Mouse (Mus musculus) left cerebral cortex, postnatal 25 days (tissue): ENCODE measurements around the gene Nos1ap. TPM values are rescaled to one million over a fixed set of nuclear protein-coding genes. Genes with fewer than 3 reads are reported as not detected.
A peak's percentile ranks its signal among the peaks of the same experiment; 100 is the strongest.

Source experiments
- DNase-seq, 2 experiments: peaks; one replicate each; pipeline ENCODE4 v3.0.0; 2022; ENCODE audit warnings: low spot score in 2 of 2, mixed read lengths in 1 of 2
- intact Hi-C: fragments of 180-260 bp; cut with DNase I; formaldehyde crosslinking; loops from one replicate; pipeline ENCODE4 v1.15.1; 2025
- total RNA-seq, 2 experiments: library from RNA; stranded (reverse); gene quantifications; 2 replicates each; pipeline ENCODE4 v1.2.3; 2021

The Nos1ap gene
- total RNA-seq, 2 experiments from 2014 or later: 170 to 172 TPM

- DNase-seq: no peak
- intact Hi-C loops: no loop called here
These were observed 77.1 kb downstream of the Nos1ap start for GRCm38 (mm10) chr1:170512429-170513097.

GRCm38 (mm10) chr1:170510595-170511240, 78.9 kb downstream of the Nos1ap start:
- intact Hi-C loops: no loop called here
- no peak for DNase-seq

- intact Hi-C loops: loop anchor here (5.0 kb wide), 4 partner anchors 51 to 209 kb away; partner anchors contain the start of gene Nos1ap
- peak; percentile 36 to 91 for DNase-seq
These were observed 83.4 kb downstream of the Nos1ap start for GRCm38 (mm10) chr1:170506309-170506708.

- no peak for DNase-seq
- intact Hi-C loops: loop anchor here (5.0 kb wide), 4 partner anchors 52 to 208 kb away; partner anchors contain the start of gene Nos1ap
These were observed 84.6 kb downstream of the Nos1ap start for GRCm38 (mm10) chr1:170505107-170505506.

- intact Hi-C loops: no loop called here
- DNase-seq: peak in 1 of 2 experiments; percentile 49
These were observed 85.3 kb downstream of the Nos1ap start for GRCm38 (mm10) chr1:170504378-170504777.

GRCm38 (mm10) chr1:170503277-170503739, 86.4 kb downstream of the Nos1ap start:
- DNase-seq: no peak
- intact Hi-C loops: no loop called here

- intact Hi-C loops: no loop called here
- DNase-seq: no peak
These were observed 87.0 kb downstream of the Nos1ap start for GRCm38 (mm10) chr1:170502491-170503276.

GRCm38 (mm10) chr1:170501970-170502369, 87.7 kb downstream of the Nos1ap start:
- no peak for DNase-seq
- intact Hi-C loops: no loop called here

- intact Hi-C loops: no loop called here
- no peak for DNase-seq
These were observed 88.1 kb downstream of the Nos1ap start for GRCm38 (mm10) chr1:170501556-170501955.

- DNase-seq: no peak
- intact Hi-C loops: no loop called here
These were observed 89.8 kb downstream of the Nos1ap start for GRCm38 (mm10) chr1:170499891-170500290.

- intact Hi-C loops: no loop called here
- DNase-seq: no peak
These were observed 90.2 kb downstream of the Nos1ap start for GRCm38 (mm10) chr1:170499466-170499865.

- intact Hi-C loops: no loop called here
- no peak for DNase-seq
These were observed 91.0 kb downstream of the Nos1ap start for GRCm38 (mm10) chr1:170498645-170499044.

GRCm38 (mm10) chr1:170496221-170496620, 93.4 kb downstream of the Nos1ap start:
- intact Hi-C loops: no loop called here
- no peak for DNase-seq

GRCm38 (mm10) chr1:170495538-170496183, 94.0 kb downstream of the Nos1ap start:
- DNase-seq: no peak
- intact Hi-C loops: no loop called here

GRCm38 (mm10) chr1:170492527-170492926, 97.1 kb downstream of the Nos1ap start:
- no peak for DNase-seq
- intact Hi-C loops: no loop called here

GRCm38 (mm10) chr1:170492027-170492426, 97.6 kb downstream of the Nos1ap start:
- DNase-seq: no peak
- intact Hi-C loops: no loop called here

GRCm38 (mm10) chr1:170489936-170490335, 99.7 kb downstream of the Nos1ap start:
- intact Hi-C loops: no loop called here
- DNase-seq: peak in 1 of 2 experiments; percentile 51

GRCm38 (mm10) chr1:170489450-170489849, 100.2 kb downstream of the Nos1ap start:
- intact Hi-C loops: no loop called here
- peak; percentile 43 to 47 for DNase-seq

GRCm38 (mm10) chr1:170485119-170485518, 104.5 kb downstream of the Nos1ap start:
- intact Hi-C loops: no loop called here
- no peak for DNase-seq
